Mouse (Mus musculus) retina, adult 2 months (tissue): Measurements from ENCODE around the gene Tgtp2.
"Not testable (repeated sequence)": the region's sequence is repeated elsewhere in the genome, so short reads cannot be mapped to it uniquely, and the experiment has no call there.

Experiments used
- DNase-seq: peaks from one replicate; pipeline ENCODE4 v3.0.0-alpha.2; 2012; ENCODE audit warnings: low read depth, low spot score

The Tgtp2 gene

DNA sequence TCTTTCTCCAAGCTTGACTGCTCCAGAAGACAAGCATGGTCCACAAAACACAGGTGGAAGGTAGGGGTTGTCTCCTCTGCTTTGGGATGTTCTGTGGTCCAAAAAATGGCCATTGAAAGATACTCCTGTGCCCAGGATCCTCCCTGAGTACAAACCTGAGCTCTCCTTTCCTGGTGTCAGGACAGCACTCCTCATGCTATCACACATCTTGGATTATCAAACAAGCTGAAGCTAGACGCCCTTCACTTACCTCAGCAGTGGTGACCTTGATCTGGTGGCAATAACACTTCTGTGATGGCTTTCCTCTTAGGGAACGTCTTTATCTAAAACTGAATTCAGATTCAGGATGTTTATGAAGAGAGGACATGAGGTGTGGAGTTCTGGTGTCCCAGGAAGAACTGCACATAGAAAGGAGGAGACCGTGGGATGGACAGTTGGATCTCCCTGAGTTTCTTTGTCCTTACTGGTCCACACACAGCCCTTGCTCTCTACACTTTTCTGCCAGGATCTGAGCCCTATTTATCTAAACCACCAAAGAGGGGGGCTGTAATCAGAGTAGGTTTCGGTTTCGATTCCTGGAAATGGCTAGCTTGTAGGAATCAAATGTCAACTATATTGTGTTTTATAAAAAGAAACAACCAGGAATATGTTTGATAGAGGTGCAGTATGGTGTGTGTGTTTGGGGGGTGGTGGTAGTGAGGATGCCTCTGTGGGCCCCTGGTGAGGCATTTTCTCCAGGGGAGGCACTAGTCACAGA, at the start of gene Tgtp2:
Tgtp2 (minus strand) TSS at position 494 of the 757 bp plus-strand sequence.
- not testable (repeated sequence) for DNase-seq

DNA sequence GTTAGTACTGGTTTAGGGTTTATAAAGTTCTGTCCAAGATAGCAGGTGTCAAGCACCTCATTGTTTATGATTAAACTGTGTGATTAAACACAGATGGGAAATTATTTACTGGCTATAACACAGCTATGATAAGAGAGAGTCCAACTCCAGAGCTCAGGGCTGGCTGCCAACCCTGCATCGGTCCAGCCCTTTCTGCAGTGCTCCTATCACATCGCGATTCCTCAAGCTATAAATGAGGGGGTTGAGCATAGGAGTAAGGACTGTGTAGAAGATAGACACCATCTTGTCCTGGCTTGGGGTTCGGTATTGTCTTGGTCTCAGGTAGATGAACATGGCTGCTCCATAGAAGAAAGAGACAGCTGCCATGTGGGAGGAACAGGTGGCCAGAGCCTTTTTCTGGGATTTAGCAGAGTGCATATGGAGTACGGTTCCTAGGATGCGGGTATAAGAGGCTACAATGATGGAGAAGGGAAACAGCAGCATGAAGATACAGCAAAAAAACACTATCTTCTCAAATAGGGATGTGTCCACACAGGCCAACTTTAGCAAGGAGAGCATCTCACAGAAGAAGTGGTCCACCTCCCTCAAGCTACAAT, 48.7 kb upstream of the Tgtp2 start:
- no peak for DNase-seq

DNA sequence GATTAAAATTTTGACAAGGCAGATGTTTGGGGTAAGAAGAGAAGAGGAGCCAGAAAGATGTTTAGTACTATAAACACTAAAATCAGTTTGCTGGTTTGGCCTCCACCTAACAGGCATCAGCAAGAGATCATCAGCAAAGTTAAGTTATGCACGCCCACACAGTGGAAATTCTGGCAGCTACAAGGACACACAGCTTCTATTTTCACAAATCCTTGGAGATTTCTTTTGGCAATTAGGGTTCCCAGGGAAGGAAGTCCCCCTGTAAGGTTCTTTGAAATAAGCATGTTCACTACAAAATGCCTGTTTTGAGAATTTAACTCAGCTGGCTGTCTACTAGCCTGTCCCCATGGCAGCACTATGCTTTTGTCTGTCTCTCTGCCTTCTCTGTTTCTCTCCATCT, 47.0 kb upstream of the Tgtp2 start:
- DNase-seq = no peak

DNA sequence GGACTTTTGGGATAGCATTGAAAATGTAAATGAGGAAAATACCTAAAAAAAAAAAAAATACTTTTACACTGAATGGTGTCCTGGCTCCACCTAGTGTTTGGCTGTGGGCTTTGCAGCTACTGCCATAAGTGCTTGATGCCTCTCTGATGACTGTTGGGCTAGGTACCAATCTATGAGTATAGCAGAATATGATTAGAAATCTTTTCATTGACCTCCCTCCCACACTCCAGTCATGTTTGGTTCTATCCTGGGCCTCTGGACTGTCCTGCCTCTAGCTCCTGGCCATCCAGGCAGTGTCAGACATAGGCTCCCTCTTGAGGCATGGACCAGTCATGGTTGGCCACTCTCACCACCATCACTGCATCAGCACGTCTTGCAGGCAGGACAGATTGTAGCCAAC, 44.8 kb upstream of the Tgtp2 start:
- no peak for DNase-seq

DNA sequence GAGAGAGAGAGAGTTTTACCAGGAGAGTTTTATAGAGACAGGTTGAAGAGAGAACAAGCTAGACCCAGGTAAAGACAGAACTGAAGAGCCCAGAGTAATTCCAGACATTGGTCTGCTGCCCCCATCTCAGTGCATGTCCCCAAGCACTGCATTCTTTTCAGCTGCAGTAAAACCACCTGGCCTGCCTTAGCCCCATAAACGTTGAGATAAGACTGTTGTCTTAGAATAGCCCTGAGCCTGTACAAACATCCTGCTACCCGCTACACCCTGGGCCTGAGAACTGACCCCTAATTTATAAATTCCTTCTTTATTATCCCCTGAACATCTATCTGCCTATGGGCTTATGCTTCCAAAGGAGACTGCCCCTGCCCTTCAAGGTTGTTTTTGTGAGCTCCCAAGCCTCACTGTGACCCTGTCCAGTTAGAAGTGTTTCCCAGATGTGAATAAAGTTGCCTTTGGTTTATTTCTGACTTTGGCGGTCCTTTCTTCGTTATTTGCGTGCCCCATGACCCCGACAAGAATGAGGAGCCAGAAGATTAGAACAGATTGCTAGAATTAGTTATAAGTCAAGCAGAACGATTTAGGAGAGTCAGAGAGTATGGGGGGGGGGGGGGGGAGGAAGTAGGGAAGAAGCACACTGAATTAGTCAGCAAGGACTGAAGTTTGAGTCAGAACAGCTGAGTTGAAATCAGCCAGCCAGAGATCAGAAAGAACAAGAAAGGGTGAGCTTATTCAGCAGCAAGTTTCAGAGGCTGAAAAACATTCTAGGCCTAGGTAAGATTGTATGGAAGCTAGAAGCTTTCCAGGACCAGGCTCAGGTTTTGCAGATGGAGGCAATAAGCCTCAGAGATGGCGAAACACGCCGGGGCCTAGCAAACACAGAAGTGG, 43.9 kb upstream of the Tgtp2 start:
- DNase-seq = no peak

DNA sequence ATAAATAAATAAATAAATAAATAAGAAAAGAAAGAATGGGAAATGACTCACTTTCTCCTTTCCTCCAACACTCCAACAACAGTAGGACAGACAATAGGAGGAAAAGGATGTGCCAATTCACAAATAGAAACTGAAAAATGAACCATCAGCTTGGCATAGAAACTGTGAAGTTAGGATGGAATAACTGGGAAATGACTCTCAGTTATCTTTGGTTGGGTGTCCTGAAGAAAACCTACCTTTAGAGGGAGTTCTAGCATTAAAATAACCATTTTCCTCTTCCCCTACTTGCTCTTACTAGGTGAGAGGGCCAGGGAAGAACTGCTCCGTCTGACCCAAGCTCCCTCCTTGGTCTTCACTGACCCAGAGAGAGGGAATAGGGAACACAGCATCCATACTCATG, 41.7 kb upstream of the Tgtp2 start:
- DNase-seq = no peak

DNA sequence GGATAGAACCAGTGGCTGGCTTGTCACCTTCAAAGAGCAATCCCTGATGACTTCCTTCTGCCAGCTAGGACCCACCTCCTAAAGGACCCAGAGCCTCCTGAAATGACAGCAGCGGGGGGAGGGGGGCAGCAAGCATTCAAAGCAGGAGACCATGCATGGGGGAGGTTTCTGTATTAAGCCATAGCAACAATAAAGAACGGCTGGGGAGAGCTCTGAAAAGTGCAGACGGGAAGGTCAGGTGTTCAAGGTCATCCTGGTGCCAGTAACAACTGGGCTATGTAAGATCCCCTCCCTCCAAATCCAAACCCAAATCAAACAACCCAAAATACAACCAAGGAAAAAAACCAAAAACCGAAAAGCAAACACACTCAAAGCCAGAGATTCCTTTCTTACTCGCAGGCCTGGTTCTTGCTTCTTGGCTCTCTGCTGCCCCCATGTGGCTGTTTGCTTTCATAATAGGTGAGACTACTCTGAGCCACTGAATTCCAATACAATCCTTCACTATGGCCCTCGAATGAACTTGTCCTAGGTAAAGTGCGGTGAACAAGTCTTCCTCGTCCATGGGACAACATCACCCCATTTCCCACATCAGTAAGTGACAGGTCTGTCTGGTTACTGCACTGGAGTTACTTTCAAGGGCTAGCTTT, 39.2 kb upstream of the Tgtp2 start:
- DNase-seq = peak; percentile 61

DNA sequence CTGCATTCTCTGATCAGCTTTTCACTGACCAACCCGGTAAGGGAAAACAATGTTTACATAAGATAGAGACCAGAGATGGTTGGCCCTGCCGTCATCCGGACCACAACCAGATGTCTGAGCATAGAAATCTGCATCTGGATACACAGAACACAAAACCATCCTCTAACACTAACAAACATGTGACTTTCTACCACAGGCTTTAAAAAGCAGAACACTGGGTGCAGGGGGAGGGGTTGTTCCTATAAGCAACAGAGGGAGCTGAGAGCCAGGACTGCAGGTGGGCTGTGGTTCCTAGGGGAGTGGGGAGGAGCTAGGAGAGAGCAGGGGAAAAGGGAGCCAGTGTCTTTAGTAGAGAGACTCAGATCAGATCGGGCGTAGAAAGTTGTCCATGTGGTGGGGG, 37.5 kb upstream of the Tgtp2 start:
- no peak for DNase-seq

DNA sequence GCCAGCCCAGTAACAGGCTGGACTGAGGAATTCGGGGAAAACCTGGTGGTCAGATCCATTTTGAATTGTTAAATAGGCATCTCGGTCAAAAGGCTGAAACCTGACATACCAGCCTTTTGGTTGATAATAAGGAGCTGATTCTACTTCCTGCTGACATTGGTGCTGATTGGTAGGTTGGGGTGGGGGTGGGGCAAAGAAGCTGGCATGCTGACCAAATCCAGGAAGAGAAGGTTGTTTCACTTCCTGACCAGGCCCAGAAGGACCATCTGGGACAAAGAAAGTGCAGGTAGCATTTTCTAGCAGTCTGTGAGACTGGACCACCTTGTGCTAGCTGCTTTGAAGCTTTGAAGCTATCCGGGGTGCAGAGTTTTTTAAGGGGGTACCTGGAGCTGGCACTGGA, 36.4 kb upstream of the Tgtp2 start:
- DNase-seq = no peak

DNA sequence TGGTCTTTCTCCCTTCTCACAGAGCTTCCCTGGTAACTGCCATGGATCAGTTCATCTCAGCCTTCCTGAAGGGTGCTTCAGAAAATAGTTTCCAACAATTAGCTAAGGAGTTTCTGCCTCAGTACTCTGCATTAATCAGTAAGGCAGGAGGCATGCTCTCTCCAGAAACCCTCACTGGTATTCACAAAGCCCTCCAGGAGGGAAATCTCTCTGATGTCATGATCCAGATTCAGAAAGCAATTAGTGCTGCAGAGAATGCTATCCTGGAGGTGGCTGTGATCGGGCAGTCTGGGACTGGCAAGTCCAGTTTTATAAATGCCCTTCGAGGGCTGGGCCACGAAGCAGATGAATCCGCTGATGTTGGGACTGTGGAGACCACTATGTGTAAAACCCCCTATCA, 31.4 kb upstream of the Tgtp2 start:
- no peak for DNase-seq

DNA sequence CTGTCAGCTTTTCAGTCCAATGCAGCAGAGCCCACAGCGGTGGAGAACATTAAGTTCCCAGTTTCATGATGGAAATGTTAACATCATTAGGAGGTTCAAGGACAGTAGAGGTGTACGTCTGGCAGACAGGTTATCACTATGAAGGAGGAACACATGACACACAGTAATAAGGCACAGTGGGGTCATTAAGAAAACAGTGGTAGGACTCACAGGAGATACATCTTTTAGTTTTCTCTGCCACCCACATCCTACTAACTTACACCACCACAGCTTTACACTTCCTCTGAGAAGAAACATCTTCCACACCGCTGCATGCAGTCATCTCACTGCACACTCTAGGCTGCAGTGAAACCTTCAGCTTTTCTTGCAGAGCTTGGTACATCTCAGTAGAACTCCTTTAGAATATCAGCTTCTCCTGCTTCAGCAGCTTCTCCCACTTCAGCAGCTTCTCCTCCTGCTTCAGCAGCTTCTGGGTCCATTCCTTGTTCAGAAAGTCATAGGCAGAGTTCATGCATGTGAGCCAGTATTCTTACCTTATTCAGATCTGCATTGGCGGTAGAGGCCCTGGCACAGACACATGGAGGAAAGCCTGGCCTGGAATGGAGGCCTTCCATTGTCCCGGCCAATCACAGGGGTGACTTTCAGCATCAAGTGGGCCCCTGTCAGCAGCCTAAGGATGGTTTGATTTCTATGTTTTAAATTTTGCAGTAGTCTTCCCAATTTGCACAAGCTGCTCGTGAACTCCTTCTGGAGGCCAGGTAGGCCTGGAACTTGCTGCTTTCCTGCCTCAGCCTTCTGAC, 30.1 kb upstream of the Tgtp2 start:
- no peak for DNase-seq

DNA sequence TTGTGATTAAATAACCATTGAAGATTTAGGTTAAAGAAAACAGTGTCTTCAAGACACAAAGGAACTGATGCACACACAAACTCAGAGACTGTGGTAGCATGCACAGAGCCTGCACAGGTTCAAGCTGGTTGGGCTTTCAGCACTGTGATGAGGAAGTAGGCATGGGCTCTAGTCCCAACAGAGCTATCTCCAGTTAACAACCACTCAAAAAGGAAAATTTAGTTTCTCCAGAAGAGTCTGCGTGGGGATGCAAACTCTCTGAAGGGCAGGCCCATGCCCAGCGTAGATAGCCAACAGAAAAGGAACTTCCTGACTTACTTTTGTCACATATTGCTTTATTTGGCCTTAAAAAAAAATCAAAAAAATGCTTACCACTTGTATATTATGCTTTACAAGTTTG, 28.8 kb upstream of the Tgtp2 start:
- DNase-seq = no peak

DNA sequence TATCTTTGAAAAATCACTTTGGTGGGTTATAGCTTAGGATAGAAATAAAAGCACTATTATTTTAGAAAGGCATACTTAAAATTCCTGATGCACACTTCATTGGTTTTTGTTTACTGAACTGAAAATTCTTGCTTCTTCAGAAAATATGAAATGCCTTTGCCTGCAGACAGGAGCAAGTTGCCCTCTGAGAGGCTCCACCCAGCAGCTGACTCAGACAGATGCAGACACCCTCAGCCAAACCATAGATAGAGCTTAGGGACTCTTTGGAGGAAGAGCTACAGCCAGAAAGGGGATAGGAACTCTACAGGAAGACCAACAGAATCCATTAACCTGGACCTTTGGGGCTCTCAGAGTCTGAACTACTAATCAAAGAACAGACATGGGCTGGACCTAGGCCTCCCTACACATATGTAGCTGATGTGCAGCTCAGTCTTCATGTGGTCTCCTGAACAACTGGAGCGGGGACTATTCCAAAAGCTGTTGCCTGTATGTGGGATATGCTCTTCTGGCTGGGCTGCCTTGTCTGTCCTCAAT, 28.1 kb upstream of the Tgtp2 start:
- DNase-seq = no peak

DNA sequence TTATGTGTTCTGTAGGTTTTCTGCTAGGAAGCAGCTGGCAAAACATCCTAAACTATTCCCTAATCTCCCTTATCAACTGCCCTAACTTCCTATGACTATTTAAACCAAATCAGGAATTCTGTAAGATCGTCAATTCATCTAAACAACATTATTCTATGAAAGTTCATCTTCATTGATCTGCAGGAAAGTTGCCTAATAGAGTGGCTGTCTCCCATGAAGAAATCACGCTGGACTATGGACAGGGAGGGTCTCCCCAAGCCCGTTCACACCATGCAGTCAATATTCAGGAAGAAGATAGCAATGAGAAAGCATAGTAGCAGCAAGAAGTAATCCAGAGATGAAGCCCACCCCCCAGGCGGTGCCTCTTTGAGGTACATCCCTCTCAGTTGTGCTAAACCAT, 27.2 kb upstream of the Tgtp2 start:
- no peak for DNase-seq

DNA sequence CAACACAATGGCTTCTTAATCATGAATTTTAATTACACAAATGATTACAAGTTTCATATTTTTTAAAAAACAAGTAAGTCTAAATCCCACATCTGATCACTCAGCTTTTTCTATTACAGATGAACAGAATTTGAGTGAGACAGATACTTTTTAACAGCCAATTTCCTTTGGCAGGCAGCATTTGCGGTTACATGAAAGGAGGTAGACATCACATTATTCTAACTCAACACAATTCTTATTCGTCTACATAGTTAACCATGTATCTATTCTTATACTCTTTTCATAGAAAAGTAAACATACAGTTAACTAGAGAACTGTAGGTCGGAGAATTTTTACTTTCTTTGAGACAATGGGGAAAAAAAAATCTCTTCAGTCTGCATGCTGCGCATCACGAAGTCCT, 26.5 kb upstream of the Tgtp2 start:
- no peak for DNase-seq

DNA sequence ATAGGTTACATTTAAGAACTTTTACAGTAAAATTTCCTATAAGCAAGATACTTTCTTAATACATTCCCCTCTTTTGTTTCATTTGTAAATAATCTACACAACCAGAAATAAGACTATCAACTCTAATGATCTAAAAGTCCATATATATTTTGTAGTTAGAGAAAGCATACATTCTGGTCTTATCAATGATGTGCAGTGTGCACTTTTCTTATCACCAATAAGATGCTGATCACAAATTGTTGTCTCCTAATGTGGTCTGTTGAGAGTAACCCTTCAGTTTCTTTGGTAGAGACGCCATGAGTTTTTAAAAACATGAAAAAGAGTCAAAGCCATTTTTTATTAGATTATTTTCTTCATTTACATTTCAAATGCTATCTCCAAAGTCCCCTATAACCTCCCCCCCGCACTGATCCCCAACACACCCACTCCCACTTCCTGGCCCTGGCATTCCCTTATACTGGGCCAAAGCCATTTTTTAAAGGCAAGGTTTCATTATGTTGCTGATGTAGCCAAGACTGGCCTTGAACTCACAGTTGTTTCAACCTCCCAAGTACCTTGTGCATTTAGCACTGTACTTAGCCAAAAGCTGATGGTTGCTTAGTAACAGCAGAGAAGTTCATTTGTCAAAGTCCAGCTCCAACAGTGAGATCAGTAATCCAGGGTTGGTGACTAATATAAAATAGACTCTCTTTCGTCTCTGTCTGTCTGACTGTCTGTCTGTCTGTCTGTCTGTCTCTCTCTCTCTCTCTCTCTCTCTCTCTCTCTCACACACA, 25.9 kb upstream of the Tgtp2 start:
- DNase-seq = no peak

DNA sequence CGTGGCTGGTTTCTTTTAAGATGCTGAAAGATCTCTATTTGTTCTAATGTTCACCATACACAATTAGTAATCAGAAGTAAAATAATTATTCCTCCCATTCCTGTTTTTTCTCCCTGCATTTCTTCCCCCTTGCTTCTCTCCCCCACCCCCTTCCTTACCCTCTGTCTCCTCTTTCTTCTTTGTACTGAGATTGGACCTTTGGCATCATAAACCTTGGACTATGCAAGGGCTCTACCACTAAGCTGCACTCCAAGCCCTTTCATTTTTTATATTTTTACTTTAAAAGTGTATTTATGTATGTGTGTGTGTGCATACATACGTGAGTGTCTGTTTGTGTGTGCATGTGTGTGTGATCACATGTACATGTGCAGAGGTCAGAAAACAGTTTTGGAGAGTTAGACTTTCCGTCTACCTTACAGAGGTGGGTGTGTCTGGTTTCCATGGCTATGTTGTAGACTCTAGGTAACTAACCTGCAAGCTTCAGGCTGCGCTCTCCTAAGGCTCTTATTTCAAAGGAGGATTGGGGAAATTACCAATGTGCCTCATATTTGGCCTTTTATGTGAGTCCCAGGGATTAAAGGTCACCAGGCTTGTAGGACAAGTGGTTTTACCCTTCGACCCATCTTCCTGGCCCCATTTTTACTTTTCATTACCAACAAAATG, 25.1 kb upstream of the Tgtp2 start:
- DNase-seq = no peak

DNA sequence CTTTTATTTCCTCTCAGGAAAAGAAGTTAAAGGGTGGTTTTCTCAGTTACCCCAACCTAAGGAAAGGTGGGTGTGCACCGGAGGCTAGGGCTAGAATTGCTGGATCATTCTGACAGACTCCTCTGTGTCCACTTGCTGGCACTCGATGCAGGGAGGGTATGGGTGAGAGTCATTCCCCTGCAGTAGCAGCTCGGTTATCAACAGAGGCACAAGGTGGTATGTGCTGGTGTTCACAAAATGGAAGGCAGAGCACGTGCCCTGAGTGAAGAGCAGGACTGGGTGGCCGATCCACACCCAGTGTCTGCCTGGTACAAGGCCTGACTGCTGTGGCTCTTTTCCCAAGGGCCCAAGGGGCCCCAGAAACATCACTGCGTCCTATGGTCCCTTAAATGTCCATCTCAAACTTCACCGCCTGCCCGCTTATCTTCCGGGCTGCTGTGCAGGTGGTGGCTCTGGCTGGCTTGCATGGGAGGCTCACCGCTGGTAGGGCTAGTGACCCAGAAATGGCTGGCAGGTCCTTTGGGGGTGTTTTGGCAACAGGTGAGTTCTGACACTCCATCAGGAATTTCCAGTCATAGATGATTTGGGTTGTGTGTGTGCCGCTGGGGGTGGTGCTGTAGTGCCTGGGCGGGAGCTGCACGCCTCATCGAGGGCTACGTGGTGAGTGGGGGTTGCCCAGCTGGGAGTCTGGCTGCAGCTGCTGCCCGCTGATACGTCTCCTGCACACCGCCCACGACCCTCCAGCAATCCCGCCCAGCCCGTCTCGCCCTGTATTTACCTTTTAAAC, 24.0 kb upstream of the Tgtp2 start:
- DNase-seq = no peak

DNA sequence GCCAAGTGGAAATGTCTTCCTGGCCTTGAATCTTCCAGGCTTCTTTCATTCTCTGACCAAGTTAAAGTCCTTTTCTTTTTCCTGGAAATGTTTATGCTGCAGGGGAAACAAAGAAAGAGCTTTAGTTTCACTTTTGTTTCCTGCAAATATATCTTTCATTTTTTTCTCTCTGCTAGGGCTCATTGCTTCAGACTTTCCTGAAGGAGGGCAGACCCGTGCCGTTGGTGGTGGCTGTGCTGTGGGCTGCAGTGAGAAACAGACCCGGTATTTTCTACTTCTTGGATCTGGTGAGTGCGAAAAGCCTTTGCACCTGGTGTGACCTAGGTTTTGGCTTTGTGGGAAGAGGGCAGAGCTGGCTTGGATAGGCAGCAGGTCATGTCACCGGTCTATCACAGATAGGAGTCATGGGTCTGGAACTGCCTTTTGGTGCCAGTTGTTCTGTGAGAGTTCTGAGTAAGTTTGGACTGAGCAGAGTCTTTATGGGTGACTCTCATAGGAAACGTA, 22.9 kb upstream of the Tgtp2 start:
- no peak for DNase-seq
